Mouse (Mus musculus): ENCODE measurements around the gene Cdk17. TPM values are rescaled to one million over a fixed set of nuclear protein-coding genes. Genes with fewer than 3 reads are reported as not detected.

The Cdk17 gene
- total RNA-seq, 2 experiments from 2014 or later = 30.1 to 36.7 TPM

DNA sequence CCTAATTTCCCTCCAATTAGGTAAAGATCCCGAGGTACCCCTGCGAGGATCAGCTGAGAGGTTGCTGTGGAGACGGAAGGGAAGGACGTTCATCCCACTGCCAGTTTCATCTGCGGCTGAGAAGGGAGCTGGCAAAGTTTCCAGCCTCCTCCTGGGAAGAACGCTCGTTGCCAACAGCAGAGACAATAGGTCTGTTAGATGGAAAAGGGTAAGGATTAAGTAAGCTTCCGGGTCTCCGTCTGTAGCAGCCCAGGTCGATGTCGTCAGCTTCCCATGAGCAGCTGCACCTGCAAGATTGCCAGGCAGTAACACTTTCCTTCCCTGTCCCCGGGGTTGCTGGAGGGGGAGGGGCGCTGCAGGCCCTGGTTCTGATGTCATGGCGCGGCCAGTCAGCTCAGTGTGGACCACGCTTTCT lies 115.7 kb downstream of the Cdk17 start:
- peak; percentile 83 to 84 for DNase-seq
- intact Hi-C loops (cut with DNase I) = no loop called here

GRCm38 (mm10) chr10:93276857-93277256 lies 116.2 kb downstream of the Cdk17 start:
- DNase-seq = no peak
- intact Hi-C loops (cut with DNase I) = no loop called here

- DNase-seq = no peak
- intact Hi-C loops (cut with DNase I) = no loop called here
Observed at GRCm38 (mm10) chr10:93278361-93278760, 117.7 kb downstream of the Cdk17 start.

DNA sequence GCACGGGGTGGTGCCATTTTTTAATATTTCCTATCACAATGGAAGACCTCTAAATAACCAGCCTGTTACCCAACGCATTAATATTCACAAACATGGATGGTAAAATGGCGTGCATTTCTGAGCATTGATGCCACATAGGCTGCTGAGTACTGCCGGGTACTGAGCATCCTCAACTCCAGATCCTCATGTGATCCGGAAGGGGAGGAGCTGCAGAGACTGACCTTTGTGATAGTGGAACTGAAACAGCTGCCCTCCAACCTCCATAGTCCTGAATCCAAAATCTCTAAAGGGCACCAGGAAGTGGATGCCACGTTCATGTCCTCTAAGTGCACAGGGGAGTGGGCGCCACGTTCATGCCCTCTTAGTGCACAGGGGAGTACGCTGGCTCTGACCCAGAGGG lies 118.4 kb downstream of the Cdk17 start:
- no peak for DNase-seq
- intact Hi-C loops (cut with DNase I) = no loop called here

- intact Hi-C loops (cut with DNase I) = loop anchor here (10.0 kb wide), 1 partner anchor 216 kb away; no protein-coding TSS in a partner anchor
Observed at GRCm38 (mm10) chr10:93280586-93280985, 119.9 kb downstream of the Cdk17 start.

DNA sequence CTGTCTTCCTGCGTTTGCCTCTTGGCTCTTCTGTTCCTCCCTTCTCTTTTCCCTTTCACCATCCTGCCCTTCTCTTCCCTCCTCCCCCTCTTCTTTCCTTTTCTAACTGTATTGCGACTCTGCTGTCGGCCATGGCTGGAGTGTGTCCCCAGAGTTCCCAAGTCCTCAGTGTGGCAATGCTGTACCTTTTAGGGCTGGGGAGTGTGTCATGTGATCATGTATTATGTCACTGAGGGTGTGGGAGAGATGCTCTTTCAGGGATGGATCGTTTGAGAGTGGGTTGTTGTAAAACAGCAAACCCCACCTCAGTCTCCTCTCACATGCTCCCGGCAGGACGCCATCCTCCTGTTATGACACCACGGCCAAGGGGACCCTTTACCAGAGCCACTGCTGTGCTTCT lies 120.4 kb downstream of the Cdk17 start:
- intact Hi-C loops (cut with DNase I) = loop anchor here (10.0 kb wide), 1 partner anchor 216 kb away; no protein-coding TSS in a partner anchor
- DNase-seq = no peak

More at GRCm38 (mm10) chr10:93280586-93280985, 119.9 kb downstream of the Cdk17 start:
- no peak for DNase-seq

DNA sequence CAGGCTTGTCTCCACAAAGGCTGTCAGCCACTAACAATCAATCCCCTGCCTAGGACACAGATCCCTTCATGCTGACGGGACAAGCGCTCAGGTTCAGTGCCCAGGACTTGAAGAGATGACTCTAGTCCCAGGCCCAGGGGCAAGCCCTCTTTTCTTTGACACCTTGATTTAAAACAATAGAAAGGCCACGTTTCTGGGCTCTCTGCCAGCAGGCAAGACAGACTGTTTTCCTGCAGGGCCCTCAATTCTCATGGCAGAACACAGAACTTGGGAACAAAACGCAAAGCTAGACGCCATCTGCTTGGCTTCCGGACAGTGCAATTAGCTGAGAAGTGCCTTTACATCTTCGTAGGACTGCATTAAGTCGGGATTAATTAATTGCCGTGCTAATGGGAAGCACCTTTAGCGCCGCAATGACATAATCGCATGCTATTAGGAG lies 121.9 kb downstream of the Cdk17 start:
- intact Hi-C loops (cut with DNase I) = loop anchor here (10.0 kb wide), 1 partner anchor 218 kb away; no protein-coding TSS in a partner anchor
- DNase-seq = peak; percentile 77

DNA sequence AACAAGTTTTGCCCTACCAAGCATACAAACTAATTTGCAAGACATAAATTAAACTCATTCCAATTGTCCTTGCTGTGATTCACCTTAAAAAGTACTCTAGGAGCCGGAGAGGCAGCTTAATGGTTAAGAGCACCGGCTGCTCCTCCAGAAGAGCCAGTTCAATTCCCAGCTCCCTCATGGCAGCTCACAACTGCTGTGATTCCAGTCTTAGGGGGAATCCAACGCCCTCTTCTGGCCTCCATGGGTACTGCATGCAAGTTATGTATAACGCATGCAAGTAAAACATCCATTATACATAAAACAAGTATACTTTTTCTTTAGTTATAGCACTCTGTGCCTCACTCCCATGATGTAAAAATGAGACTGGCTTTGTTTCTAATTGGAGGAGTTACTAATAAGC lies 122.6 kb downstream of the Cdk17 start:
- intact Hi-C loops (cut with DNase I) = loop anchor here (10.0 kb wide), 1 partner anchor 218 kb away; no protein-coding TSS in a partner anchor
- DNase-seq = no peak

DNA sequence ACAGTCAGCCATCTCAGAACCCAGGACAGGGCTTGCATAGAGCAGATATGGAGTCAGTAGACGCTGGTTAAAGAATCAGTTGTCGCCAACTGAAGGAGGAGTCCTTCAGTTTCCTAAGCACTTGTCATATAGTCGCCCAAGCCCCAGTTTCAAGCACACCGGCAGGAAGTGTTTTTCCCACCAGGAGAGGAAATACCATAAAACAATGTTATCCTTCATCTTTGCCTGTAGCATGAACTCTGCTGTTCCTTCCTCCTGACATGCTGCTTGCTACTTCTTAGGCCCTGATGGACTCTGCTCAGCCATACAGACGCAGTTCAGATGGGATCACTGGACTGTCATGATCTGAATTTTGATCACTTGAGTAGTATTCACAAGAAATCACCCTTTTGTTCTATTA lies 124.8 kb downstream of the Cdk17 start:
- intact Hi-C loops (cut with DNase I) = loop anchor here (10.0 kb wide), 1 partner anchor 221 kb away; no protein-coding TSS in a partner anchor

DNA sequence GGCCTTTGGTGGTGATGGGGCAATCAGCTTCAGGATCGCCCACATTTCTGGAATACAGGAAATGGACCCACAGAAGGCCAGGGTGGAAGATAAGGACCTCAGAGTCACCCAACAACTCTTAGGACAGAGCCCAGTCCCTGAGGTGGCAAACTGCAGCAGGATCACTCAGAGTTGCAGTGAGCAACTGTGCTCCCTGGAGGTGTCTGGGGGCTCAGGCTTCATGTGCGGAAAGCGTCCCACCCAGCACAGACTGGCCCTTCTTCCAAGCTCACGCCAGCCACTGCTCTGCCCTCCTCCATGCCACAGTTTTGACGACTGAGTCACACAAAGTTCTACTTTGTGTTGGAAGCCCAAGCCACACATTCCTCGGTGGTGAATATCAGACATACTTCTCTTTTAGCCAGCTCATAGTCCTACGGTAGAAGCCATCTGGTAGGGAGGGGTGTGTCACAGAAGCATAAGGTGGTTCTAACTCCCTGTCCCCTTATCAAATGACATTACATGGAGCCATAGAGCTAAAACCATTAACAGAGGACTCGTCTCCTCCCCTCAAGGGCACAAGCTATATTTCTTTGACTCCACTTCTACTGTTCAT lies 127.0 kb downstream of the Cdk17 start:
- intact Hi-C loops (cut with DNase I) = loop anchor here (10.0 kb wide), 1 partner anchor 223 kb away; no protein-coding TSS in a partner anchor

More for the DNA sequence above, 124.8 kb downstream of the Cdk17 start:
- no peak for DNase-seq

GRCm38 (mm10) chr10:93288336-93288735 lies 127.7 kb downstream of the Cdk17 start:
- peak in 1 of 2 experiments; percentile 65 for DNase-seq
- intact Hi-C loops (cut with DNase I) = loop anchor here (10.0 kb wide), 1 partner anchor 224 kb away; no protein-coding TSS in a partner anchor

More for the DNA sequence above, 127.0 kb downstream of the Cdk17 start:
- no peak for DNase-seq

DNA sequence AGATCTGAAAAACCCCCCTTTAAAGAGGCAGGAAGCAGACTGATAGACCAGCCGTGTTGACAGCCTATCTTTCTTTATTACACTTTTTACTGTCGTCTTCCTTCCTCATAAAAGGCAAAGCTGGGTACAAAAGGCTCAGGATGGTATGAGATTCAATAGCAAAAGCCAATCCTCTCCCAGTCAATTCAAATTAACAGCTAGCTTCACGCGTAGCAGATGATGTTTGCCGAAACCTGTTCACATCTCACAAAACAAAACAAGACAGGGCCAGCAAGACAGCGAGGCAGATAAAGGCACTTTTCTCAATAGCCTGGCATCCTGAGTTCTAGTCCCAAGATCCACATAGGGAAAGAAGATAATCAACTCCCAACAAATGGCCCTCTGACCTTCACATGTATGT lies 128.7 kb downstream of the Cdk17 start:
- DNase-seq = no peak
- intact Hi-C loops (cut with DNase I) = loop anchor here (10.0 kb wide), 1 partner anchor 225 kb away; no protein-coding TSS in a partner anchor

- intact Hi-C loops (cut with DNase I) = loop anchor here (1.0 to 10.0 kb wide), 4 partner anchors 81 to 253 kb away; partner anchors contain the start of genes Amdhd1 and Ccdc38
- DNase-seq = peak; percentile 73 to 79
Observed at GRCm38 (mm10) chr10:93291352-93291751, 130.7 kb downstream of the Cdk17 start.

DNA sequence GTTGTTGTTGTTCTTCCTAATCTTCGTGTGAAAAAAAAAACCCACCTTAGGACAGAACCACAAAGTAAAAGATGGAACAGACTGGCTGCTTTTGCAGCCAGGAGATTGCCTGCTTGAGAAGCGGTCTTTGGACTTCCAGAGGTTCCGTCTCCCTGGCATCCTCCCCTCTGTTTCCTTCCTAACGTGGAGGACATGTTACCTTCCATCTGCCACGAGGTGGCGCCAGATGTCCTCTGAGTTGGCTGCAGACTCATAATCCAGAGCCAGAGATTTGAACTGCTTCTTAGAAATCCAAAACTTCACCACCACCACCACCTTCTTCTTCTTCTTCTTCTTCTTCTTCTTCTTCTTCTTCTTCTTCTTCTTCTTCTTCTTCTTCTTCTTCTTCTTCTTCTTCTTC lies 131.2 kb downstream of the Cdk17 start:
- intact Hi-C loops (cut with DNase I) = loop anchor here (1.0 to 10.0 kb wide), 5 partner anchors 80 to 253 kb away; partner anchors contain the start of genes Amdhd1 and Ccdc38

GRCm38 (mm10) chr10:93293621-93294020 lies 132.9 kb downstream of the Cdk17 start:
- intact Hi-C loops (cut with DNase I) = loop anchor here (1.0 to 10.0 kb wide), 4 partner anchors 14 to 251 kb away; partner anchors contain the start of genes Amdhd1 and Ccdc38
- no peak for DNase-seq

More for the DNA sequence above, 131.2 kb downstream of the Cdk17 start:
- peak; percentile 90 to 94 for DNase-seq

DNA sequence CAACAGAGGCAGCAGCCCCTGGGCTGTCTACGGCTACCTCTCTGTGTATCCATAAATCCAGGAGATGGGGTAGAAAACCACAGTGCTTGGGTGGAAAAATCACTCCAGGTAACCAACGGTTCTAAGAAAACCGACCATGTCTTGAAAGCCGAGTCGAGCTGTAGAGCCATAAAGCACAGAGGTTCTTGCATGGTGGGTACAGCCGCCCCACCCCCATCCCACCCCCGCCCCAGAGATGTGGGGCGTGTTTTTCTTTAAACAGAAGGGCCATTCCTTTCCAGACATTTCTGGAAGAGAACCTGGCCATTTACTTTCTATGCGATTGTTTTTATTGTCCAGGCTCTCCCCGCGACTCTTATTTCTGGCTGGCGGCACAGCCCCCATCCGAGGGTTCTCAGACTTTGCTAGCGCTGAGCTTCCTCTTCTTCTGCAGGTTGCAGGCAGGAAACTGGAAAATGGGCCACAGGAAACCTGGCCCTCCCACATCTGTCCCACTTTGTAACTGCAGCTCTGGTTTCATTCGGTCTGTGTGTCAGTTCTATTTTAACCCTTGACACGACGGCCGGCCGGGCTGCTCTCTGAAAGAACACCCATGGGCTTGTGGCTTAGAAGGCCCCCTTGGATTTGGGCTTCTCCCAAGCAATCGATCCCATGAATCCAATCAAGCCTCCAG lies 134.0 kb downstream of the Cdk17 start:
- intact Hi-C loops (cut with DNase I) = loop anchor here (1.0 to 10.0 kb wide), 3 partner anchors 13 to 250 kb away; partner anchors contain the start of genes Amdhd1 and Ccdc38
- no peak for DNase-seq

DNA sequence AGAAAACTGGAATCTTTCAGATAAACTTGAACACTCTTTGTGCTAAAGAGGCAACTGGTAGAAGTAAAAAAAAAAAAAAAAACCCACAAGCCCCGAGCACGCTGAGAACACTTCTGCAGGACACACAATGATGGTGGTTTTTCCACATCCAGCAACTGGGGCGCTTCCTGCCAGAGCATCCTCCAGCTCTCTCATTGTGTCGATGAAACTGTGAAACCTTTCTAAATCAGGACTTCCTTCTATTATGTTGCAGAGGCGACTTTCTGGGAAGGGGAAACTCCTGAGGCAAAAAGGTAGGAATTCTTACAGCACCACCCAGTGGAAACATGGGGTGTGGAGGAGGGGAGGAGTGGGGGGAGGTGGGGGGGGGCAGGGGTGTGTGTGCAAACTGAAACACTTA lies 137.1 kb downstream of the Cdk17 start:
- DNase-seq = peak in 1 of 2 experiments; percentile 55

DNA sequence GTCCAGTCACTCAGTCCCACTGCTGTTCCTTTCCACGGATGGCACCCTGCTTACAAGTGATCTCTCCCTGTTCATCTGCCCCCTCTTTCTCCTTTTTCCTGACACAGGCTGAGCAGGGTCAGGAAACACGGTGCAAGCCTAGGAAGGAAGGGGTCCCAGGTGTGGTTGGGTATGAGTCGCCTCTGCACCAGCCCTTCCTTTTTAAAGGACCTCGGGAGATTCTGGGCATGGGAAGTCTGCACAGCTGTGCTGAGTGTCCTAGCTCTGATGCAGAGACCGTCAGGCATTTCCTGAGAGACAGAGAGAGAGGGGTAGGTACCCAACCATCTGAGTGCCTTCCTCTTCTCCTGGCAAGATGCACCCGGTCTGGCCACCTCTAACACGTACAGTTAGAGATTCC lies 137.5 kb downstream of the Cdk17 start:
- intact Hi-C loops (cut with DNase I) = loop anchor here (2.0 to 10.0 kb wide), 2 partner anchors 39 to 247 kb away; partner anchors contain the start of genes Amdhd1 and Ccdc38
- no peak for DNase-seq

More for the DNA sequence above, 137.1 kb downstream of the Cdk17 start:
- intact Hi-C loops (cut with DNase I) = loop anchor here (2.0 to 10.0 kb wide), 2 partner anchors 39 to 247 kb away; partner anchors contain the start of genes Amdhd1 and Ccdc38

DNA sequence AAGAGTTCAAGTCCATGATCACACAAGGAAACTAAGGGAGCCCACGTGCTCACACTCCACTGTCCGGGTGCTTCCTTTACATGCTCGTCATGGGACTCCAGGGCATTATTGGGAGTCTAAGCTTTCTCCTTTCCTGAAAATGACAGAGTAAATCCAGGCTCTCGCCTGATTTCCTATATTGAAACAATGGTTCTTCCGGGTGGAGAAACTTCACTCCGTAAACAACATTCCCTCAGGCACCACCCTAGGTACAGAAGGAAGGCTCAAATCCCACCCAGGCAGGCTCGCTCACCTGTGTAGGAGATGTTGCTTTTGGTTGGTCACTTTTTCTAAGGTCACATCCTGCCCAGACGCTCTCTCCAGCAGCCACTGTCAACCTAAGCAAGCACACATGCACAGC lies 141.2 kb downstream of the Cdk17 start:
- intact Hi-C loops (cut with DNase I) = no loop called here
- no peak for DNase-seq

GRCm38 (mm10) chr10:93303231-93303630 lies 142.6 kb downstream of the Cdk17 start:
- intact Hi-C loops (cut with DNase I) = no loop called here
- DNase-seq = no peak

- no peak for DNase-seq
- intact Hi-C loops (cut with DNase I) = no loop called here
Observed at GRCm38 (mm10) chr10:93305946-93306345, 145.3 kb downstream of the Cdk17 start.

Data from heart, postnatal 10 days (tissue).